Mouse (Mus musculus) MEL (cell line): ENCODE results near the gene Als2cl.

ENCODE experiments used
- CTCF ChIP-seq, 3 experiments: IDR thresholded peaks in 2 of 3; conservative IDR thresholded peaks in 1 of 3; 2 replicates each; pipeline ENCODE4 v1.5.1; 2011 to 2012; ENCODE audit warnings: low read length in 3 of 3, low read depth in 2 of 3, mild to moderate bottlenecking in 2 of 3, improper control_type of control experiment in 1 of 3, inconsistent platforms in 1 of 3, mixed read lengths in 1 of 3, moderate library complexity in 1 of 3; ENCODE audit not compliant: control insufficient read depth in 1 of 3, insufficient read depth in 1 of 3, poor library complexity in 1 of 3, severe bottlenecking in 1 of 3
- ELF1 ChIP-seq: IDR thresholded peaks from 2 replicates; pipeline ENCODE4 v1.6.1; 2014; ENCODE audit warnings: low read depth, mild to moderate bottlenecking, inconsistent platforms, low read length, improper control_type of control experiment, moderate library complexity
- GATA1 ChIP-seq: IDR thresholded peaks from 2 replicates; pipeline ENCODE4 v1.6.1; 2011; ENCODE audit warnings: low read depth, low read length, improper control_type of control experiment
- MXI1 ChIP-seq: IDR thresholded peaks from 2 replicates; pipeline ENCODE4 v1.6.1; 2011; ENCODE audit warnings: mild to moderate bottlenecking, low read depth, low read length, improper control_type of control experiment
- RCOR1 ChIP-seq: IDR thresholded peaks from 2 replicates; pipeline ENCODE4 v1.6.1; 2012; ENCODE audit warnings: low read depth, mild to moderate bottlenecking, inconsistent platforms, low read length, improper control_type of control experiment
- ZKSCAN1 ChIP-seq: IDR thresholded peaks from 2 replicates; pipeline ENCODE4 v1.6.1; 2012; ENCODE audit warnings: low read depth, mild to moderate bottlenecking, inconsistent platforms, low read length, improper control_type of control experiment, moderate library complexity
- ZMIZ1 ChIP-seq: IDR thresholded peaks from 2 replicates; pipeline ENCODE4 v1.6.1; 2012; ENCODE audit warnings: low read depth, mild to moderate bottlenecking, inconsistent platforms, low read length, improper control_type of control experiment, moderate library complexity

- TF ChIP-seq MXI1 (no peak), ELF1 (no peak), CTCF (IDR thresholded peaks at IDR 0.05 in 2 of 3, conservative IDR thresholded peaks at IDR 0.05 in 1 of 3; ENCODE audit: control insufficient read depth in 1 of 3, insufficient read depth in 1 of 3, low read depth in 2 of 3, low read length in 3 of 3, poor library complexity in 1 of 3, severe bottlenecking in 1 of 3) (no peak), RCOR1 (no peak), ZMIZ1 (no peak), ZKSCAN1 (no peak), GATA1 (no peak)
Observed at GRCm38 (mm10) chr9:110877888-110878287, 1.8 kb upstream of the Als2cl start.
